In the genomic region with DNA sequence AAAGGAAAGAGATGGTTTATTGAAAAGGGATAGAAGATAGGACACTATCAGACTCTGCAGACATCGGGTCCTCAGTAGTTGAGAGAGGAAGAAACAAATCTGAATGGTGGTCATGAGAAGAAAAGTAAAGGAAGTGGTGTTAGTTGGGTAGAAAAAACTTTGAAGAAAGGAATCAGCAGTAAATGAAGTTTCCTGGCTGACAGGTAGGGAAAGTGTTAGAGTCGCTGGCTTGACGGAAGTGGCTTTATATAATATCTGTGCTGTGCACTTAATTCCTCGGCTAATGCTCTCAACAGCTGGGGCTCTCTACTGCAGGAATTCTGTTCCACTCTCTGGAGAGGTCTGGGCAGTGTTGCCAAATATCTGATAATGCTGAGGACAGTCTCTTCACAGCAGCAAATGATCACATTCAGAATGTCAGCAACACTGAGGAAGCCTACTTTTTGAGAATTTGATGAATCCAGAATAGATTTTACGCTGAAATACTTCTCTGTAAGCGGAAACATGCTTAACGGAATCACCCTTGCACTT, we compare ENCODE assay signal across 24 mouse cellular contexts. TPM values are rescaled to one million over a fixed set of nuclear protein-coding genes. Genes with fewer than 3 reads are reported as not detected.
DNase-seq lines count a peak whose midpoint lies in the region; ATAC-seq and TF ChIP-seq lines count a peak whose summit lies in the region.
"Had no signal": no experiment of that assay in that cellular context is flagged by ENCODE, and none has a peak within 500 bp of the region (broad histone marks: within the 10 kb centered on the region; RNA-seq: fewer than 3 reads in every experiment).

No protein-coding gene starts in this region.

- intact Hi-C loops in heart, adult 2 months (cut with DNase I): no loop called here

- H3K9ac ChIP-seq in heart, embryonic 12.5 days: no peak overlapping the region
- H3K9ac ChIP-seq in heart, adult 2 months (ENCODE audit: low read depth, low read length): no peak overlapping the region
- H3K9ac ChIP-seq in heart, embryonic 16.5 days (ENCODE audit: low read length): no peak overlapping the region
- H3K9ac ChIP-seq: forebrain, embryonic 13.5 days; intestine, embryonic 15.5 days; kidney, embryonic 15.5 days; liver, embryonic 14.5 days had no signal

- TF ChIP-seq CTCF in heart, adult 2 months (IDR thresholded peaks at IDR 0.05): no peak

- no peaks in the 10 kb centered on the region for H3K9me3 ChIP-seq in heart, embryonic 12.5 days (replicated peaks)
- no peaks in the 10 kb centered on the region for H3K9me3 ChIP-seq in heart, embryonic 16.5 days (replicated peaks; ENCODE audit: control insufficient read depth, low read length)
- H3K9me3 ChIP-seq: forebrain, embryonic 13.5 days; intestine, embryonic 15.5 days; kidney, embryonic 15.5 days had no signal

- DNase-seq in heart, adult 2 months: no peak
- DNase-seq in CD4-positive, CD25-positive, alpha-beta regulatory T cell, adult 2 months (ENCODE audit: low read depth, low spot score): peak; percentile 37
- DNase-seq in lung, postnatal 10 days: peak; percentile 10
- no peak for DNase-seq in adrenal gland, postnatal 4 days (ENCODE audit: low spot score in 2 of 2)
- no peak for DNase-seq in cerebellum, adult 9-10 months
- DNase-seq: adrenal gland, postnatal 25 days; B cell, adult 2 months; cerebellum, postnatal 14 days; embryo, embryonic 11 days; gastrocnemius, postnatal 36 days; layer of hippocampus, postnatal 36 days; left cerebral cortex, postnatal 4 days; midbrain, embryonic 14.5 days; right cerebral cortex, postnatal 4 days; thymus, postnatal 36 days had no signal

- H3K27me3 ChIP-seq in heart, embryonic 12.5 days (replicated peaks): no peaks in the 10 kb centered on the region
- no peaks in the 10 kb centered on the region for H3K27me3 ChIP-seq in heart, adult 2 months (ENCODE audit: control insufficient read depth, insufficient read depth, low read length)
- no peaks in the 10 kb centered on the region for H3K27me3 ChIP-seq in heart, embryonic 16.5 days (ENCODE audit: control insufficient read depth, insufficient read depth, low read length)
- H3K27me3 ChIP-seq: forebrain, embryonic 13.5 days; intestine, embryonic 15.5 days; kidney, embryonic 15.5 days; Patski had no signal

- peak overlapping the region; percentile 19 for H3K27ac ChIP-seq in heart, embryonic 12.5 days (ENCODE audit: poor library complexity, severe bottlenecking)
- H3K27ac ChIP-seq in heart, adult 2 months: no peak overlapping the region
- H3K27ac ChIP-seq in heart, embryonic 16.5 days (ENCODE audit: low read length): peak overlapping the region; percentile 57
- H3K27ac ChIP-seq: forebrain, embryonic 13.5 days; intestine, embryonic 15.5 days; kidney, embryonic 15.5 days; liver, embryonic 14.5 days had no signal

- no peak overlapping the region for H3K4me2 ChIP-seq in heart, embryonic 12.5 days
- peak overlapping the region; percentile 21; the same call in 1 of the 2 replicates for H3K4me2 ChIP-seq in heart, embryonic 16.5 days (ENCODE audit: low read depth, low read length)
- H3K4me2 ChIP-seq: forebrain, embryonic 13.5 days; intestine, embryonic 15.5 days; kidney, embryonic 15.5 days had no signal

- ATAC-seq in heart, embryonic 12.5 days (ENCODE audit: insufficient number of reproducible peaks, low FRiP score): no peak
- ATAC-seq in heart, embryonic 16.5 days (replicated peaks; ENCODE audit: extremely low read depth, insufficient read depth, low FRiP score): no peak; the same call in 1 of the 2 replicates
- ATAC-seq: forebrain, embryonic 13.5 days; intestine, embryonic 15.5 days; Patski had no signal

- no peak for TF ChIP-seq EP300 in heart, adult 2 months (IDR thresholded peaks at IDR 0.05; ENCODE audit: insufficient read depth, low read depth, low read length)

- TF ChIP-seq POLR2A in heart, adult 2 months (IDR thresholded peaks at IDR 0.05; ENCODE audit: insufficient read depth, low read depth, low read length): no peak

- peaks cover 11% of the 10 kb centered on the region for H3K36me3 ChIP-seq in heart, embryonic 12.5 days
- peaks cover 4% of the 10 kb centered on the region for H3K36me3 ChIP-seq in heart, adult 2 months (ENCODE audit: control insufficient read depth, insufficient read depth, low read length)
- H3K36me3 ChIP-seq in heart, embryonic 16.5 days (ENCODE audit: control insufficient read depth, insufficient read depth): peaks cover 11% of the 10 kb centered on the region; the same call in 1 of the 2 replicates
- H3K36me3 ChIP-seq: intestine, embryonic 15.5 days had no signal

- H3K4me1 ChIP-seq in heart, embryonic 12.5 days (replicated peaks): peaks cover 9% of the 10 kb centered on the region
- H3K4me1 ChIP-seq in heart, adult 2 months (ENCODE audit: control insufficient read depth, insufficient read depth, low read length): peaks cover 2% of the 10 kb centered on the region
- H3K4me1 ChIP-seq in heart, embryonic 16.5 days (ENCODE audit: control insufficient read depth, insufficient read depth, low read length): peaks cover 11% of the 10 kb centered on the region
- H3K4me1 ChIP-seq: forebrain, embryonic 13.5 days; intestine, embryonic 15.5 days; kidney, embryonic 15.5 days had no signal

- no peak overlapping the region for H3K4me3 ChIP-seq in heart, embryonic 12.5 days
- no peak overlapping the region for H3K4me3 ChIP-seq in heart, adult 2 months
- H3K4me3 ChIP-seq in heart, embryonic 16.5 days (ENCODE audit: low read length): no peak overlapping the region
- H3K4me3 ChIP-seq: forebrain, embryonic 13.5 days; intestine, embryonic 15.5 days; kidney, embryonic 15.5 days; myocyte had no signal

- H3K79me2 ChIP-seq in heart, adult 2 months (replicated peaks; ENCODE audit: control insufficient read depth, insufficient read depth, low read length): no peaks in the 10 kb centered on the region

- WGBS in heart, embryonic 12.5 days: 47% methylated on average over 7 of the region's 7 CpGs
- 26% methylated on average over 7 of the region's 7 CpGs for WGBS in heart, adult 2 months
- 32% methylated on average over 7 of the region's 7 CpGs for WGBS in heart, embryonic 16.5 days

RNA-seq across cellular contexts. Expression of gene Hbs1l, which starts 31.9 kb away (rescaled TPM):
- 77.0 and 81.6 TPM in 2 replicates for polyA plus RNA-seq in heart, embryonic 12.5 days (2016; fragmentation: Nextera tagmentation; extraction: Ambion mirVana)
- 10 to 100 TPM; 72.9 to 79.7 TPM for total RNA-seq in heart, adult 2 months (2021)
- polyA plus RNA-seq in heart, adult 2 months (2012; rRNA removed): 13.5 and 20.9 TPM in 2 replicates
- polyA plus RNA-seq in heart, embryonic 16.5 days (2015; fragmentation: Nextera tagmentation; extraction: Ambion mirVana): 69.2 and 73.1 TPM in 2 replicates
- 10 to 100 TPM; 68.9 to 70.3 TPM for total RNA-seq in adrenal gland, postnatal 4 days (2021)

RNA-seq across cellular contexts. Expression of gene Aldh8a1, which starts 49.4 kb away (rescaled TPM):
- polyA plus RNA-seq in heart, embryonic 12.5 days (2016; fragmentation: Nextera tagmentation; extraction: Ambion mirVana): 0.38 TPM in 1 of 2 replicates, not detected in the other
- not detected for total RNA-seq in heart, adult 2 months (2021)
- polyA plus RNA-seq in heart, adult 2 months (2012; rRNA removed): 0.29 TPM in 1 of 2 replicates, not detected in the other
- polyA plus RNA-seq in heart, embryonic 16.5 days (2015; fragmentation: Nextera tagmentation; extraction: Ambion mirVana): 0.05 and 0.06 TPM in 2 replicates
- 10 to 100 TPM in 1 of 2 experiments, under 1 TPM in 1; 0.78 to 11.8 TPM for total RNA-seq in adrenal gland, postnatal 4 days (2021)
- total RNA-seq: gastrocnemius, postnatal 36 days; left cerebral cortex, postnatal 4 days had no signal
- polyA plus RNA-seq: large intestine, adult 2 months; midbrain, embryonic 14.5 days; myocyte had no signal

Comparison
In these comparisons a context has a peak if more than half of its experiments do, and no peak if none do; other contexts are left out.
1. DNase-seq: peak in CD4-positive, CD25-positive, alpha-beta regulatory T cell, adult 2 months (single experiment) and lung, postnatal 10 days (single experiment); none in heart, adult 2 months (0 of 2), adrenal gland, postnatal 4 days (0 of 2) and cerebellum, adult 9-10 months (single experiment).